Mouse (Mus musculus) olfactory bulb, adult 2 months (tissue): ENCODE data around the gene 1700020A23Rik.

Experiments used
- CTCF ChIP-seq: fragments of 200-500 bp; IDR thresholded peaks from 2 replicates; pipeline ENCODE4 v1.5.1; 2012; ENCODE audit warnings: low read depth, mild to moderate bottlenecking, low read length, moderate library complexity; ENCODE audit not compliant: insufficient read depth
- POLR2A ChIP-seq: fragments of 200-500 bp; IDR thresholded peaks from 2 replicates; pipeline ENCODE4 v1.6.1; 2012; ENCODE audit warnings: mild to moderate bottlenecking, low read depth, low read length, moderate library complexity; ENCODE audit not compliant: insufficient read depth

DNA sequence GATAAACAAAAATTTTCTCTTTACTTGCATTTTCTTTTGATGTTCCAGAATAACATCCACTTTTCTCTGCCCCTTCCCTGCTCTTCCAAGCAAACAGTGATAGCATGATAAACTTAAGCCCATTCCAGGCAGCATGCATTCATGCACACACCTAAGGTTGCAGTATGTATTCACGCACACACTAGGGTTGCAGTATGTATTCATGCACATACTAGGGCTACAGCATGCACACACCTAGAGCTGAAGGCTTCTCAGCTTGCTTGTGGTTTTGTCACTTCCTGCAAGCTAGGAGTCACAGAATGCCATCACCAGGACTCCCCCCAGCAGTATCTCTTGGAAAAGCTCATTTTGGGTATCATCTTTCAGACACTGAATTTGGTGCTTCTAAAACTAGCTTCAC, 31.7 kb downstream of the 1700020A23Rik start:
- no peak for TF ChIP-seq POLR2A
- no peak for TF ChIP-seq CTCF
